Mouse (Mus musculus): ENCODE results near the gene Cep164. TPM values are rescaled to one million over a fixed set of nuclear protein-coding genes. Genes with fewer than 3 reads are reported as not detected.

Cep164 gene
- total RNA-seq, 2 experiments from 2014 or later: 9.4 to 11.3 TPM

GRCm38 (mm10) chr9:45839139-45839981 is 10.9 kb upstream of the Cep164 start:
- DNase-seq: peak in 1 of 2 experiments; percentile 45
- intact Hi-C loops (cut with DNase I): no loop called here

- intact Hi-C loops (cut with DNase I): no loop called here
- peak; percentile 92 for DNase-seq
Observed at GRCm38 (mm10) chr9:45838434-45839138, 10.1 kb upstream of the Cep164 start, which contains the start of gene Bace1. Gene Bace1 (plus strand): TSS chr9:45838580.

GRCm38 (mm10) chr9:45838069-45838433 is 9.6 kb upstream of the Cep164 start:
- intact Hi-C loops (cut with DNase I): no loop called here
- no peak for DNase-seq

- no peak for DNase-seq
- intact Hi-C loops (cut with DNase I): no loop called here
Observed at GRCm38 (mm10) chr9:45833461-45833860, 5.0 kb upstream of the Cep164 start.

GRCm38 (mm10) chr9:45832898-45833297 is 4.4 kb upstream of the Cep164 start:
- DNase-seq: no peak
- intact Hi-C loops (cut with DNase I): no loop called here

- DNase-seq: peak; percentile 66 to 71
- intact Hi-C loops (cut with DNase I): no loop called here
Observed at GRCm38 (mm10) chr9:45829107-45829506, 616 bp upstream of the Cep164 start.

GRCm38 (mm10) chr9:45827663-45828290 is 714 bp downstream of the Cep164 start:
- intact Hi-C loops (cut with DNase I): no loop called here
- DNase-seq: peak; percentile 53 to 62

GRCm38 (mm10) chr9:45818406-45819011 is 10.0 kb downstream of the Cep164 start:
- DNase-seq: no peak
- intact Hi-C loops (cut with DNase I): no loop called here

GRCm38 (mm10) chr9:45815525-45815924 is 13.0 kb downstream of the Cep164 start:
- intact Hi-C loops (cut with DNase I): no loop called here
- DNase-seq: no peak

GRCm38 (mm10) chr9:45815113-45815512 is 13.4 kb downstream of the Cep164 start:
- intact Hi-C loops (cut with DNase I): no loop called here
- peak; percentile 39 to 52 for DNase-seq

GRCm38 (mm10) chr9:45811946-45812345 is 16.5 kb downstream of the Cep164 start:
- no peak for DNase-seq
- intact Hi-C loops (cut with DNase I): no loop called here

GRCm38 (mm10) chr9:45807761-45808160 is 20.7 kb downstream of the Cep164 start:
- DNase-seq: no peak
- intact Hi-C loops (cut with DNase I): no loop called here

- no peak for DNase-seq
- intact Hi-C loops (cut with DNase I): no loop called here
Observed at GRCm38 (mm10) chr9:45807337-45807736, 21.2 kb downstream of the Cep164 start.

- no peak for DNase-seq
- intact Hi-C loops (cut with DNase I): no loop called here
Observed at GRCm38 (mm10) chr9:45806847-45807246, 21.6 kb downstream of the Cep164 start.

- intact Hi-C loops (cut with DNase I): no loop called here
- DNase-seq: no peak
Observed at GRCm38 (mm10) chr9:45803070-45803774, 25.3 kb downstream of the Cep164 start.

GRCm38 (mm10) chr9:45799402-45799801 is 29.1 kb downstream of the Cep164 start:
- no peak for DNase-seq
- intact Hi-C loops (cut with DNase I): no loop called here

- intact Hi-C loops (cut with DNase I): no loop called here
- peak; percentile 25 to 41 for DNase-seq
Observed at GRCm38 (mm10) chr9:45798467-45799164, 29.9 kb downstream of the Cep164 start.

GRCm38 (mm10) chr9:45797271-45797670 is 31.2 kb downstream of the Cep164 start:
- intact Hi-C loops (cut with DNase I): no loop called here
- DNase-seq: no peak

- intact Hi-C loops (cut with DNase I): no loop called here
- peak; percentile 9 to 18 for DNase-seq
Observed at GRCm38 (mm10) chr9:45795722-45796121, 32.8 kb downstream of the Cep164 start.

GRCm38 (mm10) chr9:45793697-45794096 is 34.8 kb downstream of the Cep164 start:
- DNase-seq: no peak
- intact Hi-C loops (cut with DNase I): no loop called here

All from heart, postnatal 10 days (tissue).